Mouse (Mus musculus) gastrocnemius, postnatal 25 days (tissue): Measurements from ENCODE around the gene Kif26b. TPM values are rescaled to one million over a fixed set of nuclear protein-coding genes. Genes with fewer than 3 reads are reported as not detected.

Experiments
- DNase-seq: peaks from one replicate; pipeline ENCODE4 v3.0.0; 2022
- total RNA-seq, 2 experiments: library from RNA; stranded (reverse); gene quantifications; 1 replicate in 1 of 2; 2 replicates in 1 of 2; pipeline ENCODE4 v1.2.3; 2021

The Kif26b gene
- total RNA-seq, 2 experiments from 2014 or later = 1.4 to 2.9 TPM

DNA sequence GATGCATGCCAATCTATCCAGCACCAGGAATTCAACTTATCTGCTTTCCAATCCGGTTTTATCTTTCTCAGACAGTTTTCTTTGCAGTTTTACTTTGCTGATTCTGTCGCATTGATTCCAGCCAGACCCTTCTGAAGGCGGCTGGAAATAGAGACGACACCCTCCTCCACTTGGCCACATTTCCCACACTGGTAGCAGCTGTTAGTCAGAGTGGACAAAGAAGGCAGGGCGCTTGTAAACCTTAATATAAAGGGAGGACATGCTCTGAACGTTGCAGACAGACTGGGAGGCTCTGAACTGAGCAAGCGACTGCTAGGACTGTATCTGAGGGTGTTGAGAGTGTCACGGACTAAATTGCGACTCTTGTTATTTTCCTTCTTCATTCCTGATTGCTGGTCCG lies 11.3 kb downstream of the Kif26b start:
- DNase-seq = no peak

DNA sequence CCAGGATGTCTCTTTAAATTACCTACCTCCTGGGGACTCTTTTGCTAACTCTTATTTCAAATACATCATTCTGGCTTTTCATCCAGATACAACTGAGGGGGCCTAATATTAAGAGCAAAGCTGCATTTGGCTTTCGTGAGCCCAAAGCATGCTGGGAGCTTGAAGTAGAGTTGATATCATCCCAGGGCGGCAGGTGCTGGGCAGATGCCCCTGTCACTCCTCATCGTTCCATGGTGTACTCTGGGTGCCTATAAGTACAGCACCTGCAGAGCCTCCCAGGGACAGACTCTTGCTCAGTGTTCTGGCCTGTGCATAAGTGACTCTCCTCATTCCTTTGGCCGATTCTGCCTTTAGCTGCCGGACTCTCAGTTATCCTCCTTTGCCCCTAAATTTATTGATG lies 13.5 kb downstream of the Kif26b start:
- no peak for DNase-seq

DNA sequence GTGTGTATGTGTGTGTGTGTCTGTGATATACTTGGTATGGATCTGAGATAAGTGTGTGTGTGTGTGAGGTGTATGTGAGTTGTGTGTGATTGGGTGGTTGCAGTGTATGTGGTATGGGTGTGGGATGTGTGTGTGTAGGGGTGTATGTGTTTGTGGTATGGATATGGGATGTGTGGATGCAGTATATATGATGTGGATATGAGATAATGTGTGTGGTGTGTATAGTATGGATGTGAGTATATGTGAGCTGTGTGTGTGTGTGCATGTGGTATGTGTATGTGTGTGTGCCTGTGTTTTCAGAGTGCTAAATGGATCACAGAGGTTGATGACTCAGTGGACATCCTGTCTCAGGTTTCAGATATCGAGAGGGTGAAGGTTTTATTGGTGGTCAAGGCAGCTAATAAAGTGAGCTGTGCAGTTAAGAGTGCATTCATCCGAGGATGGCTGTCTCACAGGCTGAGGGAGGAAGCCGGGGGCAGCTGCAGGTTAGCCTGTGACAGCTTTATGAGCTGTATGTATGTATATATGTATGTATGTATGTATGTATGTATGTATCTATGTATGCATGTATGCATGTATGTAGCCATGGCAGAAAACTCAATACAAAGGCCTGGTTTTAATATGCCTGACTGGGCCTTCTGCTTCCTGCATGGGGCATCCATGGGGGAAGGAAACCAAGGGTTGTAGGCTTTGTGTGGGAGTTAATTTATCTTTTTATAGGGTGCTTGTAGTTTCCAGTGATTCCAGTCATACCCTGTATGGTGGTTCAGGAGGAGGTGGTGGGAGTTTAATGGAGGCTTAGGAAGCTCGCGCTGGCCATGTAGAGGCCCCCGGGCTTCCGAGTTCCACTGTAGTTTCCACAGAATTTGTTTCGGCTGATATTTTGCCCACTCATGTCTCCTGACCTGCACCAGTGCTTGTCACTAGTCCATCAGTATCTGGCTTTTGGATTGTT lies 14.3 kb downstream of the Kif26b start:
- no peak for DNase-seq

DNA sequence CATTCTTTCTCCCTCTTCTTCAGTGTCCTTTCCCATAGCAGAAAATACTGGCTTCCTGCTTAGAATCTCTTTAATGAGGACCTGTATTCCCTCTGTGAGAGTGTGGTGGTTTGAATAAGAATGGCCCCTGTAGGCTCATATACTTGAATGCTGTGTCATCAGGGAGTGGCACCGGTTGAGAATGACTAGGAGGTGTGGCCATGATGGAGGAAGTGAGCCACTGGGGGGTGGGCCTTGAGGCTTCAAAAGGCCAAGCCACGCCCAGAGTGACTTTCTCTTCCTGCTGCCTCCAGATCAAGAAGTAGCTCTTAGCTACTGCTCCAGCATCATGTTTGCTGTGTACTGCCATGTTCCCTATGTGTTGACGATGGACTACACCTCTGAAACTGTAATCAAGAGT lies 15.7 kb downstream of the Kif26b start:
- DNase-seq = no peak

DNA sequence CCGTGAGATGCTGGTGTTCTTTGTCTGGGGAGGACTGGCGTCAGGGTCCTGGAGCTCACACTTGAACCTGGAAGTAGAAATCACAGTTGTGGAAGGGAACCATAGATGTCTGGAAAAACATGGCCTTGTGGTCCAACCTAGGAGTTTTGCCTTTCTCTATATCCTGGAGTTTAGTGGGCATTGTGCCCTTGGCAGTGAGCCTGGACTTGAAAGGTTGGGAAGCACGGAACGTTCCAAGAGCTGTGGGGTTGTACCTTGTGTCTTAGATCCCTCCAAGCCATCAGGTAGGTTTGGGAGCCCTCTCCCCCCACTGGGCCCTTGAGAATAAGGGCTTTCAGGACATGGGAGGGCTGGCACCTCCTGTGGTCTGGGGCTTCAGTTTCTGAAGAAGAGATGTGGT lies 20.7 kb downstream of the Kif26b start:
- no peak for DNase-seq

DNA sequence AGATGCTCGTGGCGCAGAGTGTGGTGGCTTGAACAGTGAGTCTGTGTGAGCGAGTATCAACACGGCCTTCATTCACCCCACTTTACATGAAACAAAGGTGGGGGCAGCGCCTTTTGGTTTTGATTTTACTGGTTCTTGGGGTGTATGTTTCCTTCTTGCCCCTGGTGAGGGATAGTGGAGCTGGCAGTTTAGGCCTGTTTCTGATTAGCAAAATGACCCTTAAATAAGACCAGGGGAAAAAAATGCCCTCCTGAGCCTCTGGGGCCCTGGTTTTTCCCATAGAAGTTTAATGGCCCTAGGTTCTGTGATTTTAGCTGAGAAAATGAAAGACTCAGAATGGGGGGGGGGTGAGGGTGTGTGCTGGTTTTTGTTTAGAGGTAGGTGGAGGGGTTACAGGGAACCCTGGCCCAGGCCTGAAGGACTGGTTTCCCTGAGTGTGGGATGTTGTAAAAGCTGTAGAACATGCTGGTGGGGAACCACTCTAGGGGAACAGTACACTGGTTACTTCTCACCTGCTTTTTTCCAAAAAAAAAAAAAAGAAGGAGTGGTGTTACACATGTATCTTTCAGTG lies 21.6 kb downstream of the Kif26b start:
- DNase-seq = no peak

DNA sequence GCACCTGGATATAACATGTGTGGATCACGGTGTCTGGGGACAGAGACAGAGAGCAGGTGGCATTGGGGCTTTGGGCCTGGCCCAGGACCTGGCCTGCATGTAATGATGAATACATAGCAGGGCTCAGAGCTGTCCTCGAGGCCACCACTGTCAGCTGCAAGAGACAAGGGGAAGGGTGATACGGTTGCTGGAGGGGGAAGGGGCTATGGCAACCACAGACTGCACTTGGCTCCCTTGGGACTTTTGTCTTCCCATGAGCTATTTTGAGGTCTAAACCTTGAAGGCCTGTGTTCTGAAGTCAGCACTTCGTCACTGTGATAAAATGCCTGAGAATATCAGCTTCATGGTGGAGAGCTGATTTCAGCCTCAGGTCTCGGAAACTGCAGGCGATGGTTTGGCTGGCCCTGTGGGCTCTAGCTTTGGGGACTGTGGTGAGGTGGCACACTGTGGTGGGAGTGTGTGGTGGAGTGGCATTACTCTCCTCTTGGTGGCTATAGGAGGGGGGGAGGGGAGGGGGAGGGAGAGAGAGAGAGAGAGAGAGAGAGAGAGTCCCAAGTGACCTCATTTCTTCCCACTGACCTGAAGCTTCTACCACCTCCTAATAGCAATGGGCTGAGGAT lies 23.5 kb downstream of the Kif26b start:
- no peak for DNase-seq

DNA sequence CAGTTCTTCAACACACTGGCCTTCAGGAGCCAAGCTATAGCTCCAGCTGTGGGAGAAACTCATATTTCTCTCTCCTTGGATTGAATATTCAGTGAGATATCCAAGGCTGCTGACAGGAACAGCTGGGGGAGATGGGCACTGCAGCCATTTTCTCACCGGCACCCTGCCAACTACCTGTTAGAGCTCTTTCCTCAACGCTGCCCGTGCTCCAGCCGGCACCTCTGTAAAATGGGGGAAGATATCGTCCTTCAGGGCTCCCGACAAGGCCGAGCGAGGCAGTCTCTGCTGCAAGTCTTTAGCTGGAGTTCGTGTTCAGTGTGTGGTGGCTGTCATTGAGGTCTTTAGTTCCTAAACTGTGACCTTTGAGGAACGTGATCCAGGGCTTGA lies 24.0 kb downstream of the Kif26b start:
- DNase-seq = no peak

DNA sequence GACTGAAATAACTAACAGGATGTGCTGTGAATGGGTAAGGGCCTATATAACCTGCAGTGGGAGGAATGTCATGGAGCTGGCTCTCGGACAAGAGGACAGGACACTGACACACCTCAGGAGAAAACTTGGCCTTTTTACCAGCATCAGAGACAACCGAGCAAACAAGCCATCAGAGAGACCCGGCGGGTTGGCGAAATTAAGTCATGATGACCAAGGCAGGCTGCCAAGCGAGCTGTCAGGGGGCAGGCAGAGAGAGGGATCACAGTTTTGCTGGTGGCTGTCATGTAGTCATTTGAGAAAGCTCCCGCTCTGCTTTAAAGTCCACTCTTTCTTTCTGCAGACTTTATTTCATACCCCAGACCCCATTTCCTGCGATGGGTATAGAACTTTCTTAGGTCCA lies 27.3 kb downstream of the Kif26b start:
- no peak for DNase-seq

DNA sequence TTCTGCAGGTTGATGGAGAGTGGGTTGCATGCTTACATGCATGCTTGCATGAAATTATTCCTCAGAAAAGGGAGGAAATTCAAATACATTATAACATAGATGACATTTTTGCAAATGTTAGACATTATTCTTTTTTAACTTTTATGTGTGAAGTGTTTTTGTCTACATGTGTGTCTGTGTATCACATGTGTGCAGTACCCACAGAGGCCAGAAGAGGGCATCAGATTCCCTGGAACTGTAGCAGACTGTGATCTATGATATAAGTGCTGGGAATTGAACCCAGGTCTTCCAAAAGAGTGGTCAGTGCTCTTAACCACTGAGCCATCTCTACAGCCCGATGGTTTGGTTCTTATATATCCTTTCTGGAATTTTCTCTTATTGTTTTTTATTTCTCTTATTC lies 31.1 kb downstream of the Kif26b start:
- DNase-seq = no peak

DNA sequence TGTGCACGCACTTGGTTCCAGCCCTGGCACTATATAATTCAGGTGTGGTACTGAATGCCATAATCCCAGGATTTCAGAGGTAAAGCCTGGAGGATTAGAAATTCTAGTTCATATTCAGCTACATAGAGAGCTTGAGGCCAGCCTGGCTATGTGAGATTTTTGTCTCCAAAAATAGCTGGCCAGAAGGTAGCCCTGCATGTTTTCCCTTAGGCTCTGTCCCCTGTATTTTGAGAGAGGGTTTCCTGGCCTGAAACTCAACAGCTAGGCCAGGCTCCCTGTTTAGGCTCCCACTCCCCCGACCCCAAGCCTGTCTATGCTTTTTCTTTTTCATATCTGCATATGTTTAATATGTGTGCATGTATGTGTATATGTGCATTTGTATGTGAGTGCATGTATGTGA lies 34.9 kb downstream of the Kif26b start:
- no peak for DNase-seq

DNA sequence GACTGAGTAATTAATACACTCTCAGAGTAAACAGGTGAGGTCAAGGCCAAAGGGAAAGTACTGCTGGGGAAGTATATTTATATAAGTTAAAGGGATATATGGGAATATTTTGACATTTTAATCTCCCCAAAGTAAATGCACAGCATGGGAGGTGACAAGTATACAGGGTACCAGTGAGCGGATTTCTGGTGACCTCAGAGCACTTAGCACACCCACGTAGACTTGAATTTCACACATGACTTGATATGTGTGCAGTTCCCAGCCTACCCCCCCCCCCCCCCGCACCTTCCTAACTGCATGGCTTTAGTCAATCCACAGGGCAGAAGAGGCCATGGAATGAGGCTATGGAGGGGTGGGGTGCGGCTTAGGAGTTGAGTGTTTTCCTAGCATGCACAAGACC lies 35.9 kb downstream of the Kif26b start:
- no peak for DNase-seq

DNA sequence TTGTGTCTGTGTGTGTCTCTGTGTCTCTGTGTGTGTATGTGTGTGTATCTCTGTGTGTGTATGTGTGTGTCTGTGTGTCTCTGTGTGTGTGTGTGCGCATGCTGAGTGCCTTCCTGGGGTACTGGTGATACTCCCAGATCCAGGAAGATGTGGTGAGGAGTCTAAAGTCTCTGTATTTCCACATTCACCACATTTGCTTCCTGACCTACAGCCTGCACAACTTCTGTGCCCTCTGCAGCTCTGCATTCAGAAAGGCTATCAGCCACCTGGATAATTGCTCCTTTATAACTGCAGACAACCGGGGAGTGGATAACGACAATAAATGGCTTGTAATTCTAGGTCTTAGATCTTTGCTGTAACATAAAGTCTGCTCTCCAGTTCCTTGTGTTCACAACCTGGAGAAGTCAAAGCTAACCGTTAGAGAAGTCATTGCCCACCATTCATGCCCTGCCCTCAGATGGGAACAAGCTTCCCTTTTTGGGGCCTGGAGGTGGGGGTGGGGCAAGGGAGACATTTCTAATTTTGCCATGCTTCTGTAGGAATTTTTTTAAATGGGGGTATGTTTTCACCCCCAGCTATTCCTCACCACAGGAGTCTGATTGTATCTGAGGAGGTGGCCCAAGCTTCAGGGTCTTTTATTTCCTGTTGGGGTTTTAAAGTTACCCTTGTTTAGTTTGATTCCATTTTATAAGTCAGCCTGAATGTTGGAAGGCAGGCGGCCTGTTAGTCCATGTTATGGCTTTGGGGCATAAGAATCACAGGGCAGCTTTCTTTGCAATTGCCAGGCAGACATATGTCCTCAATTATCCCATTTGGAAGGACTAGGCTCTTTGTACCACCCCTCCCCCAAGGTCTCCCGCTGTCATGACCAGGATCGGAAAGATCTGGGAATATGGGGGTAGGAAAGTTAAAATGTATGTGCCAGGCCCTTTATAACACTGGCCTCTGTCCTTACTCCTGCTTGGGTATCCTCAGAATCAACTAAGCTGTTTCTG lies 39.9 kb downstream of the Kif26b start:
- DNase-seq = no peak

DNA sequence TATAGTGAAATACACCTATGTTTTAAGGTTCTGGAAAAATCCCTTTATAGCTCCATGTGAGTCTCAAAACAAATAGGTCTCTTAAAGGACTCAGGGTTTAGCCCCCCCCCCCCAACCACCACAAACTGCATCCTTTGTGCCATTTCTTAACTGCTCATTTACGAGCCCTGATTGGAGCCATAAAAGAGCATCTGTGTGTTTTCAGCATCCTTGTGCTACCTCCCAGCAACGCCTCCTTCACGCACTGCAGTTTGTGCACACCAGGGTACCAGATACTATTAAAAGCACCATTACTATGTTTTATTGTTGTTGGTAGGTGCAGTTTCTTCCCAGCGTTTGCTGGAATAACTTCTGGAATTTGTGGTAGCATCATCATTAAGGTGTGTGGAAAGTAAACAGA lies 42.1 kb downstream of the Kif26b start:
- no peak for DNase-seq

DNA sequence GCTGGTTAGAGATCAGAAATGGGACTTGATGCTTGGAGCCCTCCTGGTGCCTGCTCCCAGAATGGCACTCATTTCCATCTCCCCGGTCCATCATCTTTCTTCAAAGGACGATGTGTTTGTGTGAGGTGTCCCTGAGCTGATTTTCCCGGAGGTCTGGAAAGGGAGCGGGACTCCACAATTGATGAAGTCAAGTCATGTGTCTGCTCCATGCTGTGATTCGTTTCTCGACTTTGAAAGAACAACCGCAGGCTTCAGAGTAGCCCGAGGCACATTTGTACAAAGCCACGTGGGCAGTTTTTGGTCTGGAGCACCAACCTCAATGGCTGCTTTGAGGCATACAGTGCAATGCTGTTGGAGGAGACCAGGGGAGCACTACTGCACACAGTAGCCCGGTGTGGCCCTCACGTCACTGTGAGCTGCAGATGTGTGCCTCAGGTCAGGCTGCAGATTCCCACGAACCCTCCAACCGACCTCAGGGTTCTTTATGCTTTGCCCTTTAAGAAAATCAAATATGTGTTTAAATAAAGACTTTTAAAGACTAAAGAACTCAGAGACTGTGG lies 43.0 kb downstream of the Kif26b start:
- no peak for DNase-seq

DNA sequence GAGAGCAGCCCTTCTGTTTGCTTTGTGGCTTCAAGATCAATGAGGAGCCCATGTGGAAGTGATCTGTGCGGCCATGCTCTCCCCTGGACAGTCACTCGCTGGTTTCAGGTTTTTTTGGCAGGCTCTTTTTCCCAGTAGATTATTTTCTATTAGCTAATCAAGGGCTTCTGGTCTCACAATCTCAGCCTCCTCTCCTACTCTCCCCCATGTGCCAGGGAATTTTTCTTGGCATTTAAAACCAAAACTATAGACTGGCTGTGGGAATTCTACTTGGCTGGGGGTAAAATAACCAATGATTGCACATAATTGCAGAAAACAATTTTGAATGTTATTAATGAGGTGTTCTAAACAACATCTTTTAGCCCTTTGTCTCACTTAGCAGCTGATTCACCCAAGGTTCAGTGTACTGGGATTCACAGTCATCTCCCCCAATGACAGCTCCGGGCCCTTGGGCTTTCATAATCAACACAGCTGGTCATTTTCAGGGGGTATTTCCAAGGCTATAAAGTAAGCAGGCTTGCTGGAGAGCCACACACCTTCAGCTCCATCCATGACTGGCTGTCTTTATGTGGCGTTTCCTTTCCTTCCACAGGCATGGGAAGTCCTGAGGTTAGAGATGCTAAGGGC lies 44.6 kb downstream of the Kif26b start:
- no peak for DNase-seq

DNA sequence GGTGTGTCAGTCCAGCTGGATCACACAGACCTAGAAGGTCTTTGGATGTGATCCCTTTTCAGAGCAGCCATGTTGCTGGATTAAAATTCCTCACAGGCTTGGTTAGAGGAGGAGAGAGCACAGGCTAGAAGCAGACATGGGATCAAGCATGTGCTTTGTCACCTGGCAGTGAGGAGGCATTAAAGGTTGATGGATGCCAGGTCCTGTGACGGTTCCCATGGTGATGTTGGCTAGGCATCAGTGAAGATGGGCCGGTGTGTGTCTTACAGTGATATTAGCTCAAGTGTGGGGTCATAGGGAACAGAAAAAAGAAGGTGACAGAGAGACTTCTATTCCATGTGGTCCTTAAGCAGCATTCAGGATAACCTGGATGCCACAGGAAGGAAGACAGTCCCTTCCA lies 46.8 kb downstream of the Kif26b start:
- DNase-seq = no peak

DNA sequence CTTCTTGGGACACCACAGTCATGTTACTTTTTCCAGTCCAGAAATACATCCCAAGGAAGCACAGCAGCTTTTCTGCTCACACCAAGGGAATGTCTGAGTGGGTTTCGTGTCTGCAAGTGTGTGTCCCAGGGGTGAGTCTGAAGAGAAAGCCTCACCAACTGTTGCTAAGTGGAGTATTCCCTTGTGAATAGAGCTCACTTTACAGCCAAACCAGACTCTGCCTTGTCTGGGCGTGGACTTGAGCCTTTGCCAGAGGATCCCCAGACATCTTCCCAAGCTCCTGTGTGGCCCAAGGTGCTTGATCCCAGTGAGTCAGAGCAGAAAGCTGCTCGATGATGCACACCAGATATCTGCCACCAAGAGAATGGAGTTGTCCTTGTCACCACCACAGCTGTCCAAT lies 48.0 kb downstream of the Kif26b start:
- DNase-seq = no peak

DNA sequence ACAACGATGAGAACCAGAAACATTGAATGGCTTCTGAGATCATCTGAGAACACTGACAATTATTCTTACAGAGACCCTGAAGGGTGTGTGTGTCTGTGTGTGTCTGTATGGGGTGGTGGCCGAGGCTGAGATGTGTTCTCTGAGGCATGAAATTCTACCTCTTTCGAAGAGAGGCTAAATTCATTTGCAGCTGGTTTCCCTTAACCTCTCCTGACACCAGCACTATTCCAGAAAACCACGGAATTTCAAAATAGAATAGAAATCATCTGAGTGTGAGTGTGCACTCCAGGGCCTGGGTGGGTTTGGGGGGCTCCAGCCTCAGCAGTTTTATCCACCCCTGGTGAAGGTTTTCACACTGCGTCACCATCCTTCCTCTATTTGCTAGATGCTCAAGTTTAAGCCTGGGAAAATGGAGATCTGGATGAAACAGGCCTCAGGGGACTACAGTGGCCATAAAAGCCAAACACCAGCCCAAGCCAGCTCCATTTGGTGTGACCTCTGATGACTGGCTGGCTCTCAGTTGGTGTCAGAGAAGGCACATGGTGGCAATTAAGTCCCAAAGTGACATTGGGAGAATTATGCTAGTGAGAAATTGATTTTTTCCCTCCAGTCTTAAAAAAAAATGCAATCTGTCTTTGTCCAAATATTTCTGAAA lies 56.6 kb downstream of the Kif26b start:
- DNase-seq = no peak

DNA sequence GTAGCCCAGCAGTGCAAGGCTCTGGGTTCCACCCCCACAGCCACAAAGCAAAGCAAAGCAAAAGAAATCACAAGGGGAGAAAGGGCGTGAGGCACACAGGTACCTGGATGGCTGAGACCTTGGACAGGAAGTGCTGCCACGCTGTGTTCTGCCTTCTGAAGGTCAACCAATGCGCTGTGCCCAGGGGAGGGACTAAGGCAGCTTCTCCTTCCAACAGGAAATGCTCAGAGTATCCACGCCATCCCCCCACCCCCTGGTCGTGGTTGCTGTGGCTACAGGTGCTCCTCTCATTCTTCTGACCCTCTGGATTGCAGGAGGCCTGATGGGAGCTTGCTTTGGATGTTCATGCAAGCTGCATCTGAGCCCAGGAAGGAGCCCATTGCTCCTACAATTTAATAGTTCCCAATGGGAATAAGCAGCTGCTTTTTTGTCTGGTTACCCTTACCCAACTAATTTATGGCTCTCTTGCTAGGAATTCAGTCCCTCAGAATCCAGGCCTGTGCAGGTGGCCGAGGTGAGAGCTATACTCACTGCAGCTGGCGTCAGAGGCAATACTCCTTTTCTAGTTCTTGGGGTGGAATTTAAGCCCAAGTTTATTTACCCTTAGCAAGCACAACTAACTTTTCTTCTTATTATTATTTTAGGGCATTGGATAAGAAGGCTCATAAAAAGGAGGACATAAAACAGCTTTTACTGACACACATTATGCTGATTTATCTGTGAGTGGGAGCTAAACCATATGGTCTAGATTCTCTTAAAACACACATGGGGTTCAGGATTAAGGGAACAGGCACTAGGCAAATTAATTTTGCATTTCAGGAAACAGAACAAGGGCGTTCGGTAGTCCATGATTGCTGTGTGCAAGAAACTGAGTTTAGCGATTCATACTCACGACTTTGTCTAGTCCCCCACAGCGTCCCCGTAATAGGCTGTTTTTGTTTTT lies 61.6 kb downstream of the Kif26b start:
- DNase-seq = no peak
